Mouse (Mus musculus): ENCODE measurements around the gene Enthd1. TPM values are rescaled to one million over a fixed set of nuclear protein-coding genes. Genes with fewer than 3 reads are reported as not detected.

The Enthd1 gene
- total and polyA plus RNA-seq, 3 experiments: not detected

- Histone ChIP-seq H3K4me2 (ENCODE audit: insufficient read depth, low read depth, poor library complexity, severe bottlenecking) (peak overlapping the region; percentile 48), H3K9ac (ENCODE audit: insufficient read depth, low read depth) (no peak overlapping the region), H3K4me1 (ENCODE audit: control insufficient read depth in 1 of 2, insufficient read depth in 2 of 2) (peaks cover 2 to 3% of the 10 kb centered on the region in 2 experiments; a peak in 1 of 4 replicates), H3K79me2 (replicated peaks; ENCODE audit: control insufficient read depth, extremely low read depth, insufficient read depth, poor library complexity, severe bottlenecking) (no peaks in the 10 kb centered on the region), H3K9me3 (replicated peaks; ENCODE audit: low read length) (peaks cover 4% of the 10 kb centered on the region), H3K4me3 (replicated peaks in 1 of 3; ENCODE audit: low read depth in 2 of 3, low read length in 2 of 3, poor library complexity in 1 of 3) (no peak overlapping the region), H3K27me3 (replicated peaks) (peaks cover 2% of the 10 kb centered on the region), H3K27ac (ENCODE audit: insufficient read depth, low read depth) (no peak overlapping the region), H3K36me3 (replicated peaks in 1 of 2; ENCODE audit: control insufficient read depth in 1 of 2, insufficient read depth in 1 of 2, low read length in 1 of 2) (no peaks in the 10 kb centered on the region)
- no peak for DNase-seq (ENCODE audit: extremely low read depth)
- TF ChIP-seq EP300 (IDR thresholded peaks at IDR 0.05; ENCODE audit: low read length): no peak
- no peak for TF ChIP-seq USF2 (conservative IDR thresholded peaks at IDR 0.05; ENCODE audit: low read depth, low read length)
- no peak for TF ChIP-seq PAX5 (IDR thresholded peaks at IDR 0.05; ENCODE audit: low read length)
- peak; percentile 50; the same call in 1 of the 2 replicates for TF ChIP-seq IRF4 (IDR thresholded peaks at IDR 0.05; ENCODE audit: low read depth, low read length)
- TF ChIP-seq TBP (conservative IDR thresholded peaks at IDR 0.05; ENCODE audit: low read depth, low read length): peak; percentile 96
- TF ChIP-seq UBTF (IDR thresholded peaks at IDR 0.05; ENCODE audit: low read depth, low read length): peak; percentile 100
- in situ Hi-C loops (cut with MboI; ENCODE audit: low pct_ligation_motif_present, low pct_unique_long_range_greater_than_20kb, low sequenced_read_pairs): no loop called here
- dilution Hi-C loops (cut with MboI; ENCODE audit: extremely low pct_ligation_motif_present, extremely low pct_unique_long_range_greater_than_20kb, low sequenced_read_pairs): no loop called here
Observed at GRCm38 (mm10) chr15:80452425-80452824, 112.5 kb downstream of the Enthd1 start.

DNA sequence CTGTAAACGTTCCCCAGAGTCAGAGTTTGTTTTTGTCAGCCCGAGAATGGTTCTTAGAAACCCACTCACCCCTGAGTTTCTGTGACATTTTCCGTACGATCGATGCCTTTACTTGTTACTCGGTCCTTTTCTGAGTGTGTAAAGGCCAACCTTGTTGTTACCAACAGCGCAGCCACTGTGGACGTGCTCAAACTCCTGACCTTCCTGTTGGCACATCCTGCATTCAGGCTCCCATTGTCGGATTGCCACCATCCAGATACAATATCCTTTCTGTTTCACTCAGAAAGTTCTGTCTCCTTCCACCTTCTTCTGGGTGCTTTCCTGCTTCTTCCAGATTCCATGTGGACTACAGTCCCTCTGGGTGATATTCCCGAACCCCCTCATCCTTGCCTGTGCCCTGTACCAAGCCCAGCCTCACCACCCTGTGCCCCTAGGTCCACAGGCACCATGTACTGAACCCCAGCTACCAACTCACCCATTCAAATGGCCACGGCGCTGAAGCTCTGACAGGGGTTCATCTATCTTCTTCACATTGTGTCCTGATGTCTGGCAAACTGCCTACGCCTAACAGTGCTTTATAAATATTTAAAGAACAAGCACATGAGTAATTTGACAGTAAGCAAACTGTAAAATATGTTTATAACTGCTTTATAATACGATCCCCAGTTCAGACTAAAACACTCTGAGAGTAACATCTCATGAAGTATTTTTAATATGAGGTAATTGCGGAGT lies 118.8 kb downstream of the Enthd1 start:
- DNase-seq (ENCODE audit: extremely low read depth): no peak
- Histone ChIP-seq H3K9ac (ENCODE audit: insufficient read depth, low read depth) (no peak overlapping the region), H3K27ac (ENCODE audit: insufficient read depth, low read depth) (no peak overlapping the region), H3K36me3 (replicated peaks in 1 of 2; ENCODE audit: control insufficient read depth in 1 of 2, insufficient read depth in 1 of 2, low read length in 1 of 2) (no peaks in the 10 kb centered on the region), H3K27me3 (replicated peaks) (no peaks in the 10 kb centered on the region), H3K4me2 (ENCODE audit: insufficient read depth, low read depth, poor library complexity, severe bottlenecking) (no peak overlapping the region), H3K4me3 (replicated peaks in 1 of 3; ENCODE audit: low read depth in 2 of 3, low read length in 2 of 3, poor library complexity in 1 of 3) (no peak overlapping the region), H3K79me2 (replicated peaks; ENCODE audit: control insufficient read depth, extremely low read depth, insufficient read depth, poor library complexity, severe bottlenecking) (no peaks in the 10 kb centered on the region), H3K9me3 (replicated peaks; ENCODE audit: low read length) (peaks cover 8% of the 10 kb centered on the region), H3K4me1 (ENCODE audit: control insufficient read depth in 1 of 2, insufficient read depth in 2 of 2) (no peaks in the 10 kb centered on the region)
- dilution Hi-C loops (cut with MboI; ENCODE audit: extremely low pct_ligation_motif_present, extremely low pct_unique_long_range_greater_than_20kb, low sequenced_read_pairs) (no loop called here), in situ Hi-C loops (cut with MboI; ENCODE audit: low pct_ligation_motif_present, low pct_unique_long_range_greater_than_20kb, low sequenced_read_pairs) (no loop called here)
- TF ChIP-seq BHLHE40 (IDR thresholded peaks at IDR 0.05; ENCODE audit: low read depth, low read length) (no peak), ZNF384 (IDR thresholded peaks at IDR 0.05; ENCODE audit: low read depth, low read length) (no peak), ETS1 (conservative IDR thresholded peaks at IDR 0.05; ENCODE audit: low read depth, low read length) (no peak), ZKSCAN1 (IDR thresholded peaks at IDR 0.05; ENCODE audit: borderline replicate concordance, low read depth, low read length) (no peak), MAX (IDR thresholded peaks at IDR 0.05; ENCODE audit: low read length) (no peak)

GRCm38 (mm10) chr15:80440195-80440594 lies 124.8 kb downstream of the Enthd1 start:
- no peak for DNase-seq (ENCODE audit: extremely low read depth)
- H3K36me3 ChIP-seq (replicated peaks in 1 of 2; ENCODE audit: control insufficient read depth in 1 of 2, insufficient read depth in 1 of 2, low read length in 1 of 2): no peaks in the 10 kb centered on the region
- TF ChIP-seq CTCF (conservative IDR thresholded peaks at IDR 0.05 in 1 of 2, IDR thresholded peaks at IDR 0.05 in 1 of 2; ENCODE audit: low read depth in 2 of 2, low read length in 2 of 2): no peak
- TF ChIP-seq E2F4 (IDR thresholded peaks at IDR 0.05; ENCODE audit: insufficient replicate concordance, low read depth, low read length): no peak
- no peak for TF ChIP-seq ZMIZ1 (IDR thresholded peaks at IDR 0.05; ENCODE audit: low read depth, low read length)
- TF ChIP-seq SIN3A (IDR thresholded peaks at IDR 0.05; ENCODE audit: low read length): no peak
- no peak overlapping the region for H3K9ac ChIP-seq (ENCODE audit: insufficient read depth, low read depth)
- no peak overlapping the region for H3K4me2 ChIP-seq (ENCODE audit: insufficient read depth, low read depth, poor library complexity, severe bottlenecking)
- dilution Hi-C loops (cut with MboI; ENCODE audit: extremely low pct_ligation_motif_present, extremely low pct_unique_long_range_greater_than_20kb, low sequenced_read_pairs) (no loop called here), in situ Hi-C loops (cut with MboI; ENCODE audit: low pct_ligation_motif_present, low pct_unique_long_range_greater_than_20kb, low sequenced_read_pairs) (no loop called here)
- no peaks in the 10 kb centered on the region for H3K79me2 ChIP-seq (replicated peaks; ENCODE audit: control insufficient read depth, extremely low read depth, insufficient read depth, poor library complexity, severe bottlenecking)
- H3K4me1 ChIP-seq (ENCODE audit: control insufficient read depth in 1 of 2, insufficient read depth in 2 of 2): no peaks in the 10 kb centered on the region
- H3K4me3 ChIP-seq (replicated peaks in 1 of 3; ENCODE audit: low read depth in 2 of 3, low read length in 2 of 3, poor library complexity in 1 of 3): no peak overlapping the region
- peaks cover 17% of the 10 kb centered on the region for H3K27me3 ChIP-seq (replicated peaks)
- H3K27ac ChIP-seq (ENCODE audit: insufficient read depth, low read depth): no peak overlapping the region
- peaks cover 15% of the 10 kb centered on the region for H3K9me3 ChIP-seq (replicated peaks; ENCODE audit: low read length)

All from CH12.LX (cell line).